Mouse (Mus musculus): Measurements from ENCODE around the gene Trim44. TPM values are rescaled to one million over a fixed set of nuclear protein-coding genes. Genes with fewer than 3 reads are reported as not detected.

Trim44 gene
- 23.7 and 25.3 TPM in 2 replicates for polyA plus RNA-seq (2016; fragmentation: Nextera tagmentation; extraction: Ambion mirVana)

- DNase-seq (ENCODE audit: low spot score) = no peak
- H3K9me3 ChIP-seq = no peaks in the 10 kb centered on the region
- whole genome bisulfite sequencing = 52% methylated on average over 14 of the region's 14 CpGs
- no peaks in the 10 kb centered on the region for H3K36me3 ChIP-seq
- no peaks in the 10 kb centered on the region for H3K27me3 ChIP-seq (ENCODE audit: insufficient read depth, poor library complexity, severe bottlenecking)
- H3K4me1 ChIP-seq (replicated peaks) = peaks cover 10% of the 10 kb centered on the region
- H3K4me3 ChIP-seq = no peak within 1 kb of the TSS
- H3K27ac ChIP-seq = no peak within 1 kb of the TSS
Observed at GRCm38 (mm10) chr2:102407363-102408184, at the start of gene Trim44. Gene Trim44, minus strand, starts transcription at chr2:102407828.

- no peak for DNase-seq (ENCODE audit: low spot score)
- Histone ChIP-seq H3K36me3 (no peaks in the 10 kb centered on the region), H3K27me3 (ENCODE audit: insufficient read depth, poor library complexity, severe bottlenecking) (peaks cover 21% of the 10 kb centered on the region), H3K4me1 (replicated peaks) (peaks cover 27% of the 10 kb centered on the region), H3K9me3 (no peaks in the 10 kb centered on the region), H3K4me3 (no peak overlapping the region), H3K27ac (no peak overlapping the region)
- 89% methylated on average over 1 of the region's 1 CpGs for WGBS
Observed at GRCm38 (mm10) chr2:102455126-102455525, 47.5 kb upstream of the Trim44 start.

GRCm38 (mm10) chr2:102453447-102453846 is 45.8 kb upstream of the Trim44 start:
- WGBS = 53% methylated on average over 3 of the region's 3 CpGs
- peaks cover 43% of the 10 kb centered on the region for H3K4me1 ChIP-seq (replicated peaks)
- peaks cover 18% of the 10 kb centered on the region for H3K27me3 ChIP-seq (ENCODE audit: insufficient read depth, poor library complexity, severe bottlenecking)
- H3K36me3 ChIP-seq = 0 out of 2 replicates have a peak, but pooled peaks cover 3% of the 10 kb centered on the region
- DNase-seq (ENCODE audit: low spot score) = no peak
- H3K9me3 ChIP-seq = no peaks in the 10 kb centered on the region
- H3K27ac ChIP-seq = no peak overlapping the region
- no peak overlapping the region for H3K4me3 ChIP-seq

- Histone ChIP-seq H3K36me3 (peaks cover 18% of the 10 kb centered on the region), H3K4me3 (peak within 1 kb of the TSS; percentile 90), H3K4me1 (replicated peaks) (peaks cover 46% of the 10 kb centered on the region), H3K27me3 (ENCODE audit: insufficient read depth, poor library complexity, severe bottlenecking) (peaks cover 15% of the 10 kb centered on the region; the same call in 1 of the 2 replicates), H3K9me3 (no peaks in the 10 kb centered on the region), H3K27ac (peak within 1 kb of the TSS; percentile 98)
- DNase-seq (ENCODE audit: low spot score) = peak; percentile 88
- under 1% methylated on average over 46 of the region's 49 CpGs for WGBS
Observed at GRCm38 (mm10) chr2:102451671-102452549, 44.3 kb upstream of the Trim44 start, which contains the start of gene Fjx1. Gene Fjx1, minus strand, starts transcription at chr2:102452499.

- no peaks in the 10 kb centered on the region for H3K9me3 ChIP-seq
- peak overlapping the region; percentile 90 for H3K4me3 ChIP-seq
- DNase-seq (ENCODE audit: low spot score) = peak; percentile 74
- H3K4me1 ChIP-seq (replicated peaks) = peaks cover 46% of the 10 kb centered on the region
- peak overlapping the region; percentile 98 for H3K27ac ChIP-seq
- H3K27me3 ChIP-seq (ENCODE audit: insufficient read depth, poor library complexity, severe bottlenecking) = peaks cover 15% of the 10 kb centered on the region; the same call in 1 of the 2 replicates
- under 1% methylated on average over 109 of the region's 109 CpGs for WGBS
- H3K36me3 ChIP-seq = peaks cover 21% of the 10 kb centered on the region
Observed at GRCm38 (mm10) chr2:102450761-102451670, 43.4 kb upstream of the Trim44 start.

- DNase-seq (ENCODE audit: low spot score) = peak; percentile 74
- under 1% methylated on average over 43 of the region's 43 CpGs for WGBS
- Histone ChIP-seq H3K4me1 (replicated peaks) (peaks cover 46% of the 10 kb centered on the region), H3K36me3 (peaks cover 21% of the 10 kb centered on the region), H3K4me3 (peak overlapping the region; percentile 90), H3K27ac (peak overlapping the region; percentile 98), H3K9me3 (no peaks in the 10 kb centered on the region), H3K27me3 (ENCODE audit: insufficient read depth, poor library complexity, severe bottlenecking) (peaks cover 9% of the 10 kb centered on the region; the same call in 1 of the 2 replicates)
Observed at GRCm38 (mm10) chr2:102450248-102450760, 42.7 kb upstream of the Trim44 start.

GRCm38 (mm10) chr2:102449630-102450247 is 42.1 kb upstream of the Trim44 start:
- WGBS = under 1% methylated on average over 17 of the region's 17 CpGs
- H3K4me1 ChIP-seq (replicated peaks) = peaks cover 46% of the 10 kb centered on the region
- H3K36me3 ChIP-seq = peaks cover 21% of the 10 kb centered on the region
- H3K9me3 ChIP-seq = no peaks in the 10 kb centered on the region
- H3K4me3 ChIP-seq = peak overlapping the region; percentile 90
- peaks cover 6% of the 10 kb centered on the region; the same call in 1 of the 2 replicates for H3K27me3 ChIP-seq (ENCODE audit: insufficient read depth, poor library complexity, severe bottlenecking)
- H3K27ac ChIP-seq = peak overlapping the region; percentile 98
- DNase-seq (ENCODE audit: low spot score) = peak; percentile 85

GRCm38 (mm10) chr2:102449056-102449455 is 41.4 kb upstream of the Trim44 start:
- peaks cover 21% of the 10 kb centered on the region for H3K36me3 ChIP-seq
- H3K4me1 ChIP-seq (replicated peaks) = peaks cover 46% of the 10 kb centered on the region
- peak overlapping the region; percentile 90 for H3K4me3 ChIP-seq
- no peak for DNase-seq (ENCODE audit: low spot score)
- H3K27me3 ChIP-seq (ENCODE audit: insufficient read depth, poor library complexity, severe bottlenecking) = peaks cover under 1% of the 10 kb centered on the region; the same call in 1 of the 2 replicates
- peak overlapping the region; percentile 98 for H3K27ac ChIP-seq
- H3K9me3 ChIP-seq = no peaks in the 10 kb centered on the region
- 18% methylated on average over 1 of the region's 1 CpGs for WGBS

- H3K4me3 ChIP-seq = no peak overlapping the region
- no peak overlapping the region for H3K27ac ChIP-seq
- WGBS = 92% methylated on average over 7 of the region's 7 CpGs
- H3K27me3 ChIP-seq (ENCODE audit: insufficient read depth, poor library complexity, severe bottlenecking) = no peaks in the 10 kb centered on the region
- H3K36me3 ChIP-seq = peaks cover 21% of the 10 kb centered on the region
- no peak for DNase-seq (ENCODE audit: low spot score)
- H3K4me1 ChIP-seq (replicated peaks) = peaks cover 43% of the 10 kb centered on the region
- no peaks in the 10 kb centered on the region for H3K9me3 ChIP-seq
Observed at GRCm38 (mm10) chr2:102447831-102448230, 40.2 kb upstream of the Trim44 start.

GRCm38 (mm10) chr2:102446851-102447250 is 39.2 kb upstream of the Trim44 start:
- no peak for DNase-seq (ENCODE audit: low spot score)
- WGBS = 85% methylated on average over 4 of the region's 4 CpGs
- Histone ChIP-seq H3K27ac (no peak overlapping the region), H3K36me3 (peaks cover 21% of the 10 kb centered on the region), H3K9me3 (no peaks in the 10 kb centered on the region), H3K4me3 (no peak overlapping the region), H3K27me3 (ENCODE audit: insufficient read depth, poor library complexity, severe bottlenecking) (no peaks in the 10 kb centered on the region), H3K4me1 (replicated peaks) (peaks cover 33% of the 10 kb centered on the region)

GRCm38 (mm10) chr2:102437357-102438030 is 29.9 kb upstream of the Trim44 start:
- 31% methylated on average over 8 of the region's 8 CpGs for WGBS
- no peak for DNase-seq (ENCODE audit: low spot score)

More at GRCm38 (mm10) chr2:102437357-102438030, 29.9 kb upstream of the Trim44 start:
- H3K27me3 ChIP-seq (ENCODE audit: insufficient read depth, poor library complexity, severe bottlenecking) = no peaks in the 10 kb centered on the region
- H3K4me1 ChIP-seq (replicated peaks) = 0 out of 2 replicates have a peak, but pooled peaks cover 8% of the 10 kb centered on the region
- no peaks in the 10 kb centered on the region for H3K36me3 ChIP-seq
- no peaks in the 10 kb centered on the region for H3K9me3 ChIP-seq
- H3K27ac ChIP-seq = no peak overlapping the region
- H3K4me3 ChIP-seq = no peak overlapping the region
